Mouse (Mus musculus) forebrain, embryonic 15.5 days (tissue): ENCODE measurements around the gene Brpf1. TPM values are rescaled to one million over a fixed set of nuclear protein-coding genes. Genes with fewer than 3 reads are reported as not detected.

Experiments
- ATAC-seq: fragments of 200-750 bp; cut with Nextera tagmentation; replicated peaks from 2 replicates; pipeline ENCODE4 v1.8.0; 2017; ENCODE audit warnings: mild to moderate bottlenecking, moderate TSS enrichment, moderate library complexity
- H3K27ac ChIP-seq: fragments of 300-500 bp; sonication (generic); replicated peaks from 2 replicates; pipeline ENCODE4 v1.5.1; 2015; ENCODE audit warnings: mild to moderate bottlenecking, inconsistent platforms
- H3K27me3 ChIP-seq: fragments of 300-500 bp; sonication (generic); 2 replicates; pipeline ENCODE4 v1.6.1; 2015; ENCODE audit warnings: inconsistent platforms
- H3K36me3 ChIP-seq: fragments of 300-500 bp; sonication (generic); 2 replicates; pipeline ENCODE4 v1.6.1; 2015; ENCODE audit warnings: mild to moderate bottlenecking, inconsistent platforms
- H3K4me1 ChIP-seq: fragments of 300-500 bp; sonication (generic); 2 replicates; pipeline ENCODE4 v1.6.1; 2015; ENCODE audit warnings: inconsistent platforms
- H3K4me2 ChIP-seq: fragments of 300-500 bp; sonication (generic); replicated peaks from 2 replicates; pipeline ENCODE4 v1.6.1; 2015; ENCODE audit warnings: mild to moderate bottlenecking, inconsistent platforms
- H3K4me3 ChIP-seq: fragments of 300-500 bp; sonication (generic); 2 replicates; pipeline ENCODE4 v1.5.1; 2015; ENCODE audit warnings: mild to moderate bottlenecking, inconsistent platforms
- H3K9ac ChIP-seq: fragments of 300-500 bp; sonication (generic); replicated peaks from 2 replicates; pipeline ENCODE4 v1.6.1; 2015; ENCODE audit warnings: mild to moderate bottlenecking, inconsistent platforms
- H3K9me3 ChIP-seq: fragments of 300-500 bp; sonication (generic); 2 replicates; pipeline ENCODE4 v1.6.1; 2016; ENCODE audit warnings: inconsistent platforms
- WGBS: fragments of 180-500 bp; shearing (Covaris S2); methylation state at CpG from one replicate; pipeline ENCODE4 v1.1.7; 2015; ENCODE audit warnings: mixed read lengths; 5-methylcytosine and 5-hydroxymethylcytosine counted together
- polyA plus RNA-seq: library from polyadenylated mRNA; unstranded; fragments of >200 nt; fragmentation: Nextera tagmentation; extraction: Ambion mirVana; gene quantifications from 2 replicates; pipeline ENCODE4 v1.2.1, GENCODE M21; 2015

Gene Brpf1
- polyA plus RNA-seq, 1 experiment from 2014 or later: 19.6 TPM

GRCm38 (mm10) chr6:113284931-113285330 lies 22.0 kb upstream of the Brpf1 start:
- no peak overlapping the region for H3K4me3 ChIP-seq
- no peak overlapping the region for H3K4me2 ChIP-seq
- H3K4me1 ChIP-seq: peaks cover 15% of the 10 kb centered on the region
- no peaks in the 10 kb centered on the region for H3K9me3 ChIP-seq
- 0 out of 2 replicates have a peak, but pooled peaks cover 4% of the 10 kb centered on the region for H3K36me3 ChIP-seq
- ATAC-seq: no peak
- H3K27me3 ChIP-seq: peaks cover 35% of the 10 kb centered on the region
- no peak overlapping the region for H3K9ac ChIP-seq
- H3K27ac ChIP-seq: no peak overlapping the region
- WGBS: 84% methylated on average over 3 of the region's 3 CpGs

GRCm38 (mm10) chr6:113286316-113286715 lies 20.6 kb upstream of the Brpf1 start:
- no peaks in the 10 kb centered on the region for H3K9me3 ChIP-seq

GRCm38 (mm10) chr6:113287236-113287635 lies 19.7 kb upstream of the Brpf1 start:
- H3K27me3 ChIP-seq: peaks cover 27% of the 10 kb centered on the region
- H3K9ac ChIP-seq: no peak overlapping the region
- ATAC-seq: no peak
- H3K36me3 ChIP-seq: no peaks in the 10 kb centered on the region
- H3K4me2 ChIP-seq: no peak overlapping the region
- 75% methylated on average over 4 of the region's 4 CpGs for WGBS
- no peak overlapping the region for H3K27ac ChIP-seq
- no peaks in the 10 kb centered on the region for H3K9me3 ChIP-seq
- peaks cover 11% of the 10 kb centered on the region for H3K4me1 ChIP-seq
- no peak overlapping the region for H3K4me3 ChIP-seq

More at GRCm38 (mm10) chr6:113286316-113286715, 20.6 kb upstream of the Brpf1 start:
- Histone ChIP-seq H3K27me3 (peaks cover 35% of the 10 kb centered on the region), H3K36me3 (no peaks in the 10 kb centered on the region), H3K4me1 (peaks cover 15% of the 10 kb centered on the region), H3K4me2 (no peak overlapping the region), H3K9ac (no peak overlapping the region), H3K27ac (no peak overlapping the region), H3K4me3 (no peak overlapping the region)
- WGBS: 68% methylated on average over 1 of the region's 1 CpGs
- no peak for ATAC-seq

GRCm38 (mm10) chr6:113289346-113289745 lies 17.6 kb upstream of the Brpf1 start:
- Histone ChIP-seq H3K27ac (no peak overlapping the region), H3K4me2 (no peak overlapping the region), H3K9ac (no peak overlapping the region), H3K4me3 (no peak overlapping the region), H3K4me1 (no peaks in the 10 kb centered on the region), H3K27me3 (peaks cover 6% of the 10 kb centered on the region; the same call in 1 of the 2 replicates), H3K36me3 (no peaks in the 10 kb centered on the region), H3K9me3 (no peaks in the 10 kb centered on the region)
- ATAC-seq: no peak
- 93% methylated on average over 15 of the region's 15 CpGs for WGBS

- H3K9me3 ChIP-seq: no peaks in the 10 kb centered on the region
- H3K4me2 ChIP-seq: no peak overlapping the region
- H3K27me3 ChIP-seq: no peaks in the 10 kb centered on the region; the same call in 1 of the 2 replicates
- WGBS: 68% methylated on average over 6 of the region's 6 CpGs
- H3K4me1 ChIP-seq: no peaks in the 10 kb centered on the region
- H3K27ac ChIP-seq: no peak overlapping the region
- H3K9ac ChIP-seq: no peak overlapping the region
- no peaks in the 10 kb centered on the region for H3K36me3 ChIP-seq
- no peak overlapping the region for H3K4me3 ChIP-seq
- 0 out of 2 replicates have a peak, but pooled peaks have one; percentile 38 for ATAC-seq
Measured at GRCm38 (mm10) chr6:113290346-113290745, 16.6 kb upstream of the Brpf1 start.

- no peaks in the 10 kb centered on the region for H3K36me3 ChIP-seq
- H3K4me1 ChIP-seq: no peaks in the 10 kb centered on the region
- no peak overlapping the region for H3K27ac ChIP-seq
- H3K27me3 ChIP-seq: no peaks in the 10 kb centered on the region
- WGBS: 81% methylated on average over 5 of the region's 5 CpGs
- no peak for ATAC-seq
- no peak overlapping the region for H3K4me3 ChIP-seq
- H3K9ac ChIP-seq: no peak overlapping the region
- H3K4me2 ChIP-seq: no peak overlapping the region
- H3K9me3 ChIP-seq: no peaks in the 10 kb centered on the region
Measured at GRCm38 (mm10) chr6:113292938-113293337, 14.0 kb upstream of the Brpf1 start.

- no peak overlapping the region for H3K4me3 ChIP-seq
- H3K4me1 ChIP-seq: no peaks in the 10 kb centered on the region
- no peak overlapping the region for H3K4me2 ChIP-seq
- no peak for ATAC-seq
- no peak overlapping the region for H3K27ac ChIP-seq
- H3K9ac ChIP-seq: no peak overlapping the region
- no peaks in the 10 kb centered on the region for H3K27me3 ChIP-seq
- no peaks in the 10 kb centered on the region for H3K36me3 ChIP-seq
- H3K9me3 ChIP-seq: no peaks in the 10 kb centered on the region
- WGBS: 79% methylated on average over 2 of the region's 2 CpGs
Measured at GRCm38 (mm10) chr6:113296046-113296445, 10.9 kb upstream of the Brpf1 start.

- no peaks in the 10 kb centered on the region for H3K9me3 ChIP-seq
- no peak for ATAC-seq
- no peaks in the 10 kb centered on the region for H3K36me3 ChIP-seq
- no peak overlapping the region for H3K4me2 ChIP-seq
- no peaks in the 10 kb centered on the region for H3K4me1 ChIP-seq
- no peaks in the 10 kb centered on the region for H3K27me3 ChIP-seq
- H3K27ac ChIP-seq: no peak overlapping the region
- 71% methylated on average over 4 of the region's 4 CpGs for WGBS
- no peak overlapping the region for H3K9ac ChIP-seq
- H3K4me3 ChIP-seq: no peak overlapping the region
Measured at GRCm38 (mm10) chr6:113296639-113297038, 10.3 kb upstream of the Brpf1 start.

- Histone ChIP-seq H3K9ac (no peak overlapping the region), H3K4me3 (no peak overlapping the region)
- WGBS: 76% methylated on average over 5 of the region's 5 CpGs
Measured at GRCm38 (mm10) chr6:113301350-113301749, 5.6 kb upstream of the Brpf1 start.

GRCm38 (mm10) chr6:113302258-113302657 lies 4.7 kb upstream of the Brpf1 start:
- Histone ChIP-seq H3K9me3 (no peaks in the 10 kb centered on the region), H3K27me3 (no peaks in the 10 kb centered on the region), H3K9ac (no peak overlapping the region), H3K4me2 (no peak overlapping the region), H3K27ac (no peak overlapping the region), H3K4me1 (peaks cover 6% of the 10 kb centered on the region; the same call in 1 of the 2 replicates), H3K4me3 (no peak overlapping the region), H3K36me3 (no peaks in the 10 kb centered on the region)
- 28% methylated on average over 3 of the region's 3 CpGs for WGBS
- no peak for ATAC-seq

More at GRCm38 (mm10) chr6:113301350-113301749, 5.6 kb upstream of the Brpf1 start:
- Histone ChIP-seq H3K4me2 (no peak overlapping the region), H3K27me3 (no peaks in the 10 kb centered on the region), H3K9me3 (no peaks in the 10 kb centered on the region), H3K36me3 (no peaks in the 10 kb centered on the region), H3K4me1 (peaks cover 6% of the 10 kb centered on the region; the same call in 1 of the 2 replicates), H3K27ac (no peak overlapping the region)
- no peak for ATAC-seq

- WGBS: 0% methylated on average over 47 of the region's 50 CpGs
- peak overlapping the region; percentile 80 for H3K4me3 ChIP-seq
- peak overlapping the region; percentile 92 for H3K9ac ChIP-seq
- H3K4me2 ChIP-seq: peak overlapping the region; percentile 99
- H3K9me3 ChIP-seq: no peaks in the 10 kb centered on the region
- peak; percentile 98 for ATAC-seq
- peaks cover 24% of the 10 kb centered on the region for H3K4me1 ChIP-seq
- no peaks in the 10 kb centered on the region for H3K27me3 ChIP-seq
- H3K36me3 ChIP-seq: peaks cover 9% of the 10 kb centered on the region
- H3K27ac ChIP-seq: peak overlapping the region; percentile 98
Measured at GRCm38 (mm10) chr6:113306322-113306985, 483 bp upstream of the Brpf1 start.

GRCm38 (mm10) chr6:113307481-113308121 lies 664 bp downstream of the Brpf1 start:
- peak overlapping the region; percentile 92 for H3K9ac ChIP-seq
- H3K4me3 ChIP-seq: peak overlapping the region; percentile 80
- peaks cover 26% of the 10 kb centered on the region for H3K4me1 ChIP-seq
- ATAC-seq: peak; percentile 1; the same call in 1 of the 2 replicates
- peak overlapping the region; percentile 99 for H3K4me2 ChIP-seq
- peak overlapping the region; percentile 98 for H3K27ac ChIP-seq
- H3K9me3 ChIP-seq: no peaks in the 10 kb centered on the region
- WGBS: under 1% methylated on average over 28 of the region's 34 CpGs
- no peaks in the 10 kb centered on the region for H3K27me3 ChIP-seq
- peaks cover 15% of the 10 kb centered on the region for H3K36me3 ChIP-seq
